Mouse (Mus musculus): ENCODE measurements around the gene Ifna14. TPM values are rescaled to one million over a fixed set of nuclear protein-coding genes. Genes with fewer than 3 reads are reported as not detected.

The Ifna14 gene
- polyA plus RNA-seq, 1 experiment from 2014 or later, result not detected

DNA sequence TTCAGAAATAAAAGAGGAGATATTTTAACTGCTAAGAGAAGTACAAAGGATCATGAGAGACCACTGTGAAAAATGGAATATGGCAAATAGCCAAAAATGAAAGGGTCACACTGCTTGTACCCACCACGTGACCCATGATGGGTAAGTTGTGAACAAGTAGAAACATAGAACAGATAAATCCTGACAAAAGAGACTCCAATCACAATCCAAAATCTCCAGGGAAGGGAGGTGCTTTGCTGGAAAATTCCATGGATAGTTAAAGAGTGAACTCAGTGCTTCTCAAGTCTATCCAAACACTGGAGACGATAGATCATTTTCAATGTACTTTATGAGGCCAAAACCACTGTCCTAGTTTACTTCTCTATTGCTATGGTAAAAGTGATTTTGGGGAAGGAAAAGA is 40.7 kb downstream of the Ifna14 start:
- Histone ChIP-seq H3K4me2 (ENCODE audit: low read length) (no peak overlapping the region), H3K9me3 (replicated peaks; ENCODE audit: low read length) (no peaks in the 10 kb centered on the region), H3K27me3 (ENCODE audit: insufficient read depth, low read length) (no peaks in the 10 kb centered on the region), H3K4me3 (replicated peaks; ENCODE audit: low read depth, low read length) (no peak overlapping the region), H3K4me1 (replicated peaks; ENCODE audit: insufficient read depth, low read length) (no peaks in the 10 kb centered on the region), H3K36me3 (ENCODE audit: insufficient read depth, low read length) (no peaks in the 10 kb centered on the region), H3K27ac (no peak overlapping the region), H3K9ac (ENCODE audit: low read depth, low read length) (no peak overlapping the region)
- ATAC-seq (replicated peaks; ENCODE audit: low FRiP score, low read depth) (no peak), DNase-seq (ENCODE audit: low spot score) (peak; percentile 51)
- WGBS, result 65% methylated on average over 2 of the region's 2 CpGs
- no peak for TF ChIP-seq CTCF (IDR thresholded peaks at IDR 0.05; ENCODE audit: low read depth)

DNA sequence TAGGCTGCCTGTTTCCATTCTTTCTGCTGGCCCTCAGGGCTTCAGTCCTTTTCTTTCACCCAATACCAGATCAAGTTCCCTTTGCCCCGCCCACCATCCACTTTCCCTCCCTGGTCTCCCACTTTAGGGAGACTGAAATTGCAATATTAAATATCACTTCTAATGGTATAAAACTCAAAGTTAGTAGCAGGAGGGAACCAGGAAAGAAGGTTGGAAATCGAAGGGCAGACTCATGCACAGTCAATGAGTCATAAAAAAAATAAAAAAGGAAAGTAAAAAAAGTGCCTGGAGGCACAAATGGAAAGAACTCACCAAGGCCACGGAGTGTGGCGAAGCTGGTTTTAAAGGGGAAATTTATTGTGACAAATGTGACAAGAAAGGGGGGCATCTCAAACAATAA is 41.3 kb downstream of the Ifna14 start:
- Histone ChIP-seq H3K27me3 (ENCODE audit: insufficient read depth, low read length) (no peaks in the 10 kb centered on the region), H3K9me3 (replicated peaks; ENCODE audit: low read length) (no peaks in the 10 kb centered on the region), H3K4me1 (replicated peaks; ENCODE audit: insufficient read depth, low read length) (no peaks in the 10 kb centered on the region), H3K27ac (no peak overlapping the region), H3K36me3 (ENCODE audit: insufficient read depth, low read length) (no peaks in the 10 kb centered on the region), H3K4me3 (replicated peaks; ENCODE audit: low read depth, low read length) (no peak overlapping the region), H3K4me2 (ENCODE audit: low read length) (no peak overlapping the region), H3K9ac (ENCODE audit: low read depth, low read length) (no peak overlapping the region)
- WGBS, result 56% methylated on average over 4 of the region's 4 CpGs
- ATAC-seq (replicated peaks; ENCODE audit: low FRiP score, low read depth) (no peak), DNase-seq (ENCODE audit: low spot score) (no peak)
- no peak for TF ChIP-seq CTCF (IDR thresholded peaks at IDR 0.05; ENCODE audit: low read depth)

DNA sequence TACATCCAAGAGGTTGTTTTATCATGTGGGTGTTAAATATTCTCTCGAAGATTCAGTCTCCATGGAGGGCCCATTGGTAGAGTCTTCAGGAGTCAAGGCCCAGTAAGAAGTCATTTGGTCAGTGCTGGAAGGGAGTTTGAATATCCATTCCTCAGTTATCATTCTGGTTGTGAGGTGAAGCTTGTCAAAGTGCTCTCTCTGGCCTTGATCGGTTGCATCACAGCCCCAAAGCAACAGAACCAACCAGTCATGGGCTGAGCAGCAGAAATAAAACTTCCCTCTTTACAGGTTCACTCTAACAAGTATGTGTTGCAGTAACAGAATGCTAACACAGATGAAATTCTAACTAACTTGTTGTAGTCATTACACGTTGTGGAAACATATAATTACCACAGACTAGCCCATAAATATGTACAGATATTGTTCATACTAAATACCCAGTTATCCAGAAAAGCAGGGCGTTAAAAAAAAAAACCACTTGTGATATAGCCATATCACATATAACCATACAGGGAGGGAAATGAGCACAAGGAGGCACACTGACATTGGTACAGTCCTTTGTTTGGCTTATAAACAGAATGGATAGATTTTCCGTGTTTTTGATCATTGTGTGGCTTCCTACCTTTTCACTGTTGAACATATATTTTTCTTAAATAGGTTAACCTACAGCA is 45.1 kb downstream of the Ifna14 start:
- Histone ChIP-seq H3K36me3 (ENCODE audit: insufficient read depth, low read length) (no peaks in the 10 kb centered on the region), H3K9me3 (replicated peaks; ENCODE audit: low read length) (no peaks in the 10 kb centered on the region), H3K4me3 (replicated peaks; ENCODE audit: low read depth, low read length) (no peak overlapping the region), H3K9ac (ENCODE audit: low read depth, low read length) (no peak overlapping the region), H3K27me3 (ENCODE audit: insufficient read depth, low read length) (no peaks in the 10 kb centered on the region), H3K4me2 (ENCODE audit: low read length) (no peak overlapping the region), H3K4me1 (replicated peaks; ENCODE audit: insufficient read depth, low read length) (no peaks in the 10 kb centered on the region), H3K27ac (no peak overlapping the region)
- no peak for ATAC-seq (replicated peaks; ENCODE audit: low FRiP score, low read depth)
- DNase-seq (ENCODE audit: low spot score), result no peak
- WGBS, result 81% methylated on average over 5 of the region's 5 CpGs
- no peak for TF ChIP-seq CTCF (IDR thresholded peaks at IDR 0.05; ENCODE audit: low read depth)

DNA sequence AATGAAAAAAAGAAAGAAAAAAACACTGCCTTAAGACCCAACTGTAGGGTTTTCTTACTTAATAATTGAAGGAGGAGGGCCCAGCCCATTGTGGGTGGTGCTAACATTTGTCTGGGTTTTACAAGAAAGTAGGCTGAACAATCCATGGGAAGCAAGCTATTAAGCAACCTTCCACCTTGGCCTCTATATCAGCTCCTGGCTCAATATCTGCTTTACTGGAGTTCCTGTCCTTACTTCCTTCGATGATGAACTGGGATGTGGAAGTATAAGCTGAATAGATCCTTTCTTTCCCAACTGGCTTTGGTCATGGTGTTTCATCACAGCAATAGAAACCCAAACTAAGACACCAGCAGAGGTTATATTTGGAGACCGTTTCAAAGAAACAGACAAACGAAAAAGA is 46.2 kb downstream of the Ifna14 start:
- 87% methylated on average over 3 of the region's 3 CpGs for WGBS
- Histone ChIP-seq H3K4me2 (ENCODE audit: low read length) (no peak overlapping the region), H3K27ac (no peak overlapping the region), H3K36me3 (ENCODE audit: insufficient read depth, low read length) (no peaks in the 10 kb centered on the region), H3K4me3 (replicated peaks; ENCODE audit: low read depth, low read length) (no peak overlapping the region), H3K4me1 (replicated peaks; ENCODE audit: insufficient read depth, low read length) (no peaks in the 10 kb centered on the region), H3K9ac (ENCODE audit: low read depth, low read length) (no peak overlapping the region), H3K9me3 (replicated peaks; ENCODE audit: low read length) (no peaks in the 10 kb centered on the region), H3K27me3 (ENCODE audit: insufficient read depth, low read length) (no peaks in the 10 kb centered on the region)
- DNase-seq (ENCODE audit: low spot score) (no peak), ATAC-seq (replicated peaks; ENCODE audit: low FRiP score, low read depth) (no peak)
- no peak for TF ChIP-seq CTCF (IDR thresholded peaks at IDR 0.05; ENCODE audit: low read depth)

DNA sequence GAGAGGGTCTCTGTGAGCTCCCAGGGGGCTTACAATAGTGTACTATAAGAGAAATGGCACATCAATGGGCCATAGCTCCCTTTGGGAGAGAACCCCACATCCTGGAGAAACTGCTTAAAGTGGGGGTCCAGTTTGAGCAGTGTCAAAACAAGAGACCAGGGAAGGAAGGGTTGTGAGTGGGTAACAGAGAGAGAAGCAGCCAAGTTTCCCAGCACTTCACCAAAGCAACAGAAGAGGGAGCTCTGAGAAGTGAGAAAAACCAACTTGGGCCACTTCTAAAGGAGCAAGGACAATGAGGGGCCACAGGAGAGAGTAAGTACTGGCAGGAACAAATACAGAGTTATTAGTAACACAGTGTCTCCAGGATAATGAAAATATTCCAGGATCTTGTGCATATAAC is 48.4 kb downstream of the Ifna14 start:
- H3K9me3 ChIP-seq (replicated peaks; ENCODE audit: low read length), result no peaks in the 10 kb centered on the region
- peak; percentile 61 for TF ChIP-seq CTCF (IDR thresholded peaks at IDR 0.05; ENCODE audit: low read depth)
- H3K27me3 ChIP-seq (ENCODE audit: insufficient read depth, low read length), result no peaks in the 10 kb centered on the region
- DNase-seq (ENCODE audit: low spot score), result peak; percentile 42
- no peaks in the 10 kb centered on the region for H3K36me3 ChIP-seq (ENCODE audit: insufficient read depth, low read length)
- H3K9ac ChIP-seq (ENCODE audit: low read depth, low read length), result no peak overlapping the region
- no peak overlapping the region for H3K4me3 ChIP-seq (replicated peaks; ENCODE audit: low read depth, low read length)
- no peak overlapping the region for H3K27ac ChIP-seq
- no peak overlapping the region for H3K4me2 ChIP-seq (ENCODE audit: low read length)
- no peaks in the 10 kb centered on the region for H3K4me1 ChIP-seq (replicated peaks; ENCODE audit: insufficient read depth, low read length)
- ATAC-seq (replicated peaks; ENCODE audit: low FRiP score, low read depth), result no peak

DNA sequence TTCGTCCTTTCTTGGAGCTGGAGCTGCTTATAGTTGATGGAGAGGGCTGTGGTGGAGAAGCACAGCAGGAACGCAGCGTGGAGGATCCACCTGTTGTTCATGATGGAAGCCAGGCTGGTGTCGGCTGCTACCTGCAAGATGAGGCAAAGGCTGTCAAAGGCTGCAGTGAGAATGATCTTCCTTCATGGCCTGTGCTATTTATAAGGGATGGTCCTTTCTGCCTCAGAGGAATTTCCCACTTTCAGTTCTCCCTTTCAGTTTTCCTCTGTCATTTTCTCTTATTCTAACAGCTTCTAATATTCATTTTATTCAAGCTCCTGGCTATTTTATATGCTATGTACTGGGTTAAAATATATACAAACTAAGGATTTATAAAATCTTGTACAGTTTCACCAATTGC is 48.9 kb downstream of the Ifna14 start, which contains the start of gene Ifnb1:
TSS of gene Ifnb1 (minus strand) at position 101 of the 400 bp plus-strand sequence.
- TF ChIP-seq CTCF (IDR thresholded peaks at IDR 0.05; ENCODE audit: low read depth), result no peak
- 92% methylated on average over 4 of the region's 4 CpGs for WGBS
- ATAC-seq (replicated peaks; ENCODE audit: low FRiP score, low read depth), result no peak

More for the DNA sequence above, 48.9 kb downstream of the Ifna14 start, which contains the start of gene Ifnb1:
- Histone ChIP-seq H3K9ac (ENCODE audit: low read depth, low read length) (no peak within 1 kb of the TSS), H3K4me1 (replicated peaks; ENCODE audit: insufficient read depth, low read length) (no peaks in the 10 kb centered on the region), H3K4me3 (replicated peaks; ENCODE audit: low read depth, low read length) (no peak within 1 kb of the TSS), H3K27ac (no peak within 1 kb of the TSS), H3K9me3 (replicated peaks; ENCODE audit: low read length) (no peaks in the 10 kb centered on the region), H3K36me3 (ENCODE audit: insufficient read depth, low read length) (no peaks in the 10 kb centered on the region), H3K27me3 (ENCODE audit: insufficient read depth, low read length) (no peaks in the 10 kb centered on the region), H3K4me2 (ENCODE audit: low read length) (no peak within 1 kb of the TSS)
- DNase-seq (ENCODE audit: low spot score), result no peak

Other genes with a start within 250 kb of the Ifna14 start
- 33.5 and 37.0 TPM in 2 replicates for gene Hacd4, start 132.9 kb downstream of the Ifna14 start, polyA plus RNA-seq (2015; fragmentation: Nextera tagmentation; extraction: Ambion mirVana)
- not detected in 2 replicates for gene Ifnb1, start 49.0 kb downstream of the Ifna14 start, polyA plus RNA-seq (2015; fragmentation: Nextera tagmentation; extraction: Ambion mirVana)
- not detected in 2 replicates for gene Ifna15, start 13.6 kb downstream of the Ifna14 start, polyA plus RNA-seq (2015; fragmentation: Nextera tagmentation; extraction: Ambion mirVana)
- not detected in 2 replicates for gene Ifna9, start 20.6 kb upstream of the Ifna14 start, polyA plus RNA-seq (2015; fragmentation: Nextera tagmentation; extraction: Ambion mirVana)
- not detected in 2 replicates for gene Ifna12, start 31.6 kb upstream of the Ifna14 start, polyA plus RNA-seq (2015; fragmentation: Nextera tagmentation; extraction: Ambion mirVana)
- gene C87499, start 62.6 kb upstream of the Ifna14 start, polyA plus RNA-seq (2015; fragmentation: Nextera tagmentation; extraction: Ambion mirVana), result not detected in 2 replicates
- not detected in 2 replicates for gene Ifna13, start 72.7 kb upstream of the Ifna14 start, polyA plus RNA-seq (2015; fragmentation: Nextera tagmentation; extraction: Ambion mirVana)
- gene Ifna16, start 105.1 kb upstream of the Ifna14 start, polyA plus RNA-seq (2015; fragmentation: Nextera tagmentation; extraction: Ambion mirVana), result not detected in 2 replicates
- gene Ifna2, start 112.1 kb upstream of the Ifna14 start, polyA plus RNA-seq (2015; fragmentation: Nextera tagmentation; extraction: Ambion mirVana), result not detected in 2 replicates
- gene Ifnab, start 119.6 kb upstream of the Ifna14 start, polyA plus RNA-seq (2015; fragmentation: Nextera tagmentation; extraction: Ambion mirVana), result not detected in 2 replicates
- gene Gm26566, start 150.0 kb upstream of the Ifna14 start, polyA plus RNA-seq (2015; fragmentation: Nextera tagmentation; extraction: Ambion mirVana), result 0.38 and 0.49 TPM in 2 replicates
- 84.2 and 86.5 TPM in 2 replicates for gene Klhl9, start 150.7 kb upstream of the Ifna14 start, polyA plus RNA-seq (2015; fragmentation: Nextera tagmentation; extraction: Ambion mirVana)
- gene Gm13271, start 183.1 kb upstream of the Ifna14 start, polyA plus RNA-seq (2015; fragmentation: Nextera tagmentation; extraction: Ambion mirVana), result 0.29 TPM in 1 of 2 replicates, not detected in the other
- gene Gm13283, start 188.3 kb upstream of the Ifna14 start, polyA plus RNA-seq (2015; fragmentation: Nextera tagmentation; extraction: Ambion mirVana), result 0.49 and 0.71 TPM in 2 replicates
- 0.49 TPM in 1 of 2 replicates, not detected in the other for gene Gm13290, start 202.0 kb upstream of the Ifna14 start, polyA plus RNA-seq (2015; fragmentation: Nextera tagmentation; extraction: Ambion mirVana)
- gene Gm13289, start 205.1 kb upstream of the Ifna14 start, polyA plus RNA-seq (2015; fragmentation: Nextera tagmentation; extraction: Ambion mirVana), result not detected in 2 replicates
- not detected in 2 replicates for gene Gm13272, start 208.1 kb upstream of the Ifna14 start, polyA plus RNA-seq (2015; fragmentation: Nextera tagmentation; extraction: Ambion mirVana)
- 0.14 and 0.46 TPM in 2 replicates for gene Ifnz, start 210.3 kb upstream of the Ifna14 start, polyA plus RNA-seq (2015; fragmentation: Nextera tagmentation; extraction: Ambion mirVana)
- gene Gm13276, start 213.9 kb upstream of the Ifna14 start, polyA plus RNA-seq (2015; fragmentation: Nextera tagmentation; extraction: Ambion mirVana), result not detected in 2 replicates
- gene Gm13277, start 216.8 kb upstream of the Ifna14 start, polyA plus RNA-seq (2015; fragmentation: Nextera tagmentation; extraction: Ambion mirVana), result not detected in 2 replicates
- not detected in 2 replicates for gene Gm13278, start 219.8 kb upstream of the Ifna14 start, polyA plus RNA-seq (2015; fragmentation: Nextera tagmentation; extraction: Ambion mirVana)
- not detected in 2 replicates for gene Gm13275, start 222.7 kb upstream of the Ifna14 start, polyA plus RNA-seq (2015; fragmentation: Nextera tagmentation; extraction: Ambion mirVana)
- not detected in 2 replicates for gene Gm13279, start 225.6 kb upstream of the Ifna14 start, polyA plus RNA-seq (2015; fragmentation: Nextera tagmentation; extraction: Ambion mirVana)
- gene Gm13285, start 227.9 kb upstream of the Ifna14 start, polyA plus RNA-seq (2015; fragmentation: Nextera tagmentation; extraction: Ambion mirVana), result 1.3 TPM in 1 of 2 replicates, not detected in the other
- gene Gm13287, start 231.5 kb upstream of the Ifna14 start, polyA plus RNA-seq (2015; fragmentation: Nextera tagmentation; extraction: Ambion mirVana), result not detected in 2 replicates
- gene Gm13288, start 233.7 kb upstream of the Ifna14 start, polyA plus RNA-seq (2015; fragmentation: Nextera tagmentation; extraction: Ambion mirVana), result 0.09 TPM in 1 of 2 replicates, not detected in the other
- not detected in 2 replicates for gene Ifna7, start 244.4 kb upstream of the Ifna14 start, polyA plus RNA-seq (2015; fragmentation: Nextera tagmentation; extraction: Ambion mirVana)
- not detected in 2 replicates for gene Ifna11, start 248.2 kb upstream of the Ifna14 start, polyA plus RNA-seq (2015; fragmentation: Nextera tagmentation; extraction: Ambion mirVana)

All from kidney, postnatal 0 days (tissue).